ENCODE assay signal across 12 mouse cellular contexts in the genomic region with DNA sequence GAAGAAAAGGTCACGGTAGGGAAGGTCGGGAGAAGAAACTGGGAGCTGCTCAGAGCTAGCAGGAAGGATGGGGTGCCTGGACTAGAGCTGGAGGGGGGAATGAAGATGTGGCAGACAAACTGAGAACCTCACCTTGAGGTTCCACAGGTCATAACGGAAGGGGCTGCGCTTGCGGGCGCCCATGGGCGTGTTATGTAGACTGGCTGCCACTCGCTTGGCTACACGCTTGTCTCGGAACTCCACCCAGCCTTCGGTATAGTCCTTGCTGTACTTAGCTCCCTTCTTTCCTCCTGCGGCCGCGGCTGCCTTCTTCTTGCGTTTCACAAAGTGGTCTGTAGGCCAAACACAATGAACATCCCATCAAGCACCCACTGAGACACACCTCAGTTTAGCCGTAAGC. TPM values are rescaled to one million over a fixed set of nuclear protein-coding genes. Genes with fewer than 3 reads are reported as not detected.
DNase-seq lines count a peak whose midpoint lies in the region; ATAC-seq and TF ChIP-seq lines count a peak whose summit lies in the region.
"Had no signal": no experiment of that assay in that cellular context is flagged by ENCODE, and none has a peak within 500 bp of the region (broad histone marks: within the 10 kb centered on the region; RNA-seq: fewer than 3 reads in every experiment).

No protein-coding gene starts in this region.

- 96% methylated on average over 16 of the region's 16 CpGs for WGBS in forebrain, embryonic 13.5 days
- WGBS in forebrain, postnatal 0 days = 96% methylated on average over 16 of the region's 16 CpGs
- WGBS in hindbrain, postnatal 0 days = 96% methylated on average over 16 of the region's 16 CpGs
- 97% methylated on average over 16 of the region's 16 CpGs for WGBS in neural tube, embryonic 15.5 days

- no peak overlapping the region for H3K27ac ChIP-seq in forebrain, embryonic 13.5 days
- H3K27ac ChIP-seq in forebrain, postnatal 0 days (ENCODE audit: low read depth, low read length) = no peak overlapping the region
- no peak overlapping the region for H3K27ac ChIP-seq in hindbrain, postnatal 0 days
- no peak overlapping the region for H3K27ac ChIP-seq in neural tube, embryonic 15.5 days (replicated peaks)

- peaks cover 12% of the 10 kb centered on the region for H3K4me1 ChIP-seq in forebrain, embryonic 13.5 days
- H3K4me1 ChIP-seq in forebrain, postnatal 0 days (ENCODE audit: insufficient read depth) = 0 out of 2 replicates have a peak, but pooled peaks cover 6% of the 10 kb centered on the region
- H3K4me1 ChIP-seq in megakaryocyte, embryonic 14.5 days = peaks cover 36% of the 10 kb centered on the region
- peaks cover 7% of the 10 kb centered on the region for H3K4me1 ChIP-seq in hindbrain, postnatal 0 days (ENCODE audit: insufficient read depth, low read length)
- peaks cover 37% of the 10 kb centered on the region for H3K4me1 ChIP-seq in neural tube, embryonic 15.5 days

- peak overlapping the region; percentile 70 for H3K4me3 ChIP-seq in forebrain, embryonic 13.5 days
- no peak overlapping the region for H3K4me3 ChIP-seq in forebrain, postnatal 0 days (ENCODE audit: low read depth, low read length)
- peak overlapping the region; percentile 67 for H3K4me3 ChIP-seq in megakaryocyte, embryonic 14.5 days (replicated peaks)
- no peak overlapping the region for H3K4me3 ChIP-seq in hindbrain, postnatal 0 days (ENCODE audit: low read length)
- peak overlapping the region; percentile 72; the same call in 1 of the 2 replicates for H3K4me3 ChIP-seq in neural tube, embryonic 15.5 days (replicated peaks)

- DNase-seq in forebrain, postnatal 0 days = no peak
- no peak for DNase-seq in hindbrain, postnatal 0 days (ENCODE audit: low spot score)
- no peak for DNase-seq in right cerebral cortex, postnatal 36 days (ENCODE audit: low spot score in 2 of 2)
- DNase-seq in retina, embryonic 14.5 days (ENCODE audit: low spot score) = no peak
- DNase-seq: cerebellum, adult 2 months had no signal

- H3K9ac ChIP-seq in forebrain, embryonic 13.5 days = no peak overlapping the region
- H3K9ac ChIP-seq in forebrain, postnatal 0 days = no peak overlapping the region
- H3K9ac ChIP-seq in hindbrain, postnatal 0 days (replicated peaks; ENCODE audit: low read length) = no peak overlapping the region
- H3K9ac ChIP-seq in neural tube, embryonic 15.5 days (replicated peaks) = no peak overlapping the region

- H3K4me2 ChIP-seq in forebrain, embryonic 13.5 days = peak overlapping the region; percentile 77; the same call in 1 of the 2 replicates
- H3K4me2 ChIP-seq in forebrain, postnatal 0 days (ENCODE audit: low read depth) = no peak overlapping the region
- 0 out of 2 replicates have a peak overlapping the region, but pooled peaks have one; percentile 75 for H3K4me2 ChIP-seq in hindbrain, postnatal 0 days (ENCODE audit: low read depth, low read length)
- peak overlapping the region; percentile 83 for H3K4me2 ChIP-seq in neural tube, embryonic 15.5 days

- TF ChIP-seq CTCF in forebrain, postnatal 0 days (IDR thresholded peaks at IDR 0.05; ENCODE audit: low read depth) = no peak
- no peak for TF ChIP-seq CTCF in hindbrain, postnatal 0 days (IDR thresholded peaks at IDR 0.05; ENCODE audit: low read depth)

- no peak for ATAC-seq in forebrain, embryonic 13.5 days
- ATAC-seq in forebrain, postnatal 0 days = no peak
- no peak for ATAC-seq in megakaryocyte, adult 5-6 weeks (ENCODE audit: poor library complexity, severe bottlenecking)
- ATAC-seq in hindbrain, postnatal 0 days = no peak
- no peak for ATAC-seq in neural tube, embryonic 15.5 days (ENCODE audit: low FRiP score)

- no peaks in the 10 kb centered on the region for H3K27me3 ChIP-seq in forebrain, embryonic 13.5 days
- no peaks in the 10 kb centered on the region for H3K27me3 ChIP-seq in forebrain, postnatal 0 days (ENCODE audit: insufficient read depth, low read length)
- no peaks in the 10 kb centered on the region for H3K27me3 ChIP-seq in megakaryocyte, embryonic 14.5 days (replicated peaks)
- no peaks in the 10 kb centered on the region for H3K27me3 ChIP-seq in hindbrain, postnatal 0 days (ENCODE audit: insufficient read depth, low read length)
- H3K27me3 ChIP-seq in neural tube, embryonic 15.5 days (replicated peaks) = no peaks in the 10 kb centered on the region
- H3K27me3 ChIP-seq: CH12.LX had no signal

- H3K36me3 ChIP-seq in forebrain, embryonic 13.5 days (ENCODE audit: poor library complexity, severe bottlenecking) = peaks cover 37% of the 10 kb centered on the region
- peaks cover 35% of the 10 kb centered on the region for H3K36me3 ChIP-seq in forebrain, postnatal 0 days (ENCODE audit: insufficient read depth)
- peaks cover 46% of the 10 kb centered on the region for H3K36me3 ChIP-seq in megakaryocyte, embryonic 14.5 days (replicated peaks; ENCODE audit: low read length)
- H3K36me3 ChIP-seq in hindbrain, postnatal 0 days (ENCODE audit: insufficient read depth, low read length) = peaks cover 19% of the 10 kb centered on the region
- H3K36me3 ChIP-seq in neural tube, embryonic 15.5 days = peaks cover 34% of the 10 kb centered on the region

- H3K9me3 ChIP-seq in forebrain, embryonic 13.5 days (replicated peaks) = no peaks in the 10 kb centered on the region
- no peaks in the 10 kb centered on the region for H3K9me3 ChIP-seq in forebrain, postnatal 0 days (ENCODE audit: low read length)
- no peaks in the 10 kb centered on the region for H3K9me3 ChIP-seq in megakaryocyte, embryonic 14.5 days
- H3K9me3 ChIP-seq in hindbrain, postnatal 0 days (ENCODE audit: low read length) = no peaks in the 10 kb centered on the region
- H3K9me3 ChIP-seq in neural tube, embryonic 15.5 days (replicated peaks) = no peaks in the 10 kb centered on the region

RNA-seq across cellular contexts. Expression of gene Abt1, which starts 1.3 kb away (rescaled TPM):
- 12.4 and 13.4 TPM in 2 replicates for polyA plus RNA-seq in forebrain, embryonic 13.5 days (2015; fragmentation: Nextera tagmentation; extraction: Ambion mirVana)
- total RNA-seq in forebrain, postnatal 0 days (2014; rRNA removed) = 6.5 and 8.2 TPM in 2 replicates
- 7.7 and 8.2 TPM in 2 replicates for polyA plus RNA-seq in forebrain, postnatal 0 days (2015; fragmentation: Nextera tagmentation; extraction: Ambion mirVana)
- polyA plus RNA-seq in megakaryocyte, embryonic 14.5 days (2012; ENCODE audit: insufficient read depth, low replicate concordance) = 1.6 and 7.8 TPM in 2 replicates
- 5.1 and 5.2 TPM in 2 replicates for total RNA-seq in megakaryocyte, adult 5-6 weeks (2015)
- 6.8 and 11.2 TPM in 2 replicates for total RNA-seq in megakaryocyte, adult 5-6 weeks (2017)
- total RNA-seq in hindbrain, postnatal 0 days (2014; rRNA removed) = 5.0 and 5.5 TPM in 2 replicates
- polyA plus RNA-seq in hindbrain, postnatal 0 days (2015; fragmentation: Nextera tagmentation; extraction: Ambion mirVana) = 7.2 and 7.6 TPM in 2 replicates
- polyA plus RNA-seq in neural tube, embryonic 15.5 days (2015; fragmentation: Nextera tagmentation; extraction: Ambion mirVana) = 9.3 and 10.3 TPM in 2 replicates

RNA-seq across cellular contexts. Expression of gene Btn1a1, which starts 43.4 kb away (rescaled TPM):
- polyA plus RNA-seq in forebrain, embryonic 13.5 days (2015; fragmentation: Nextera tagmentation; extraction: Ambion mirVana) = not detected in 2 replicates
- total RNA-seq in forebrain, postnatal 0 days (2014; rRNA removed) = 0.08 and 0.33 TPM in 2 replicates
- 0.12 TPM in 1 of 2 replicates, not detected in the other for polyA plus RNA-seq in forebrain, postnatal 0 days (2015; fragmentation: Nextera tagmentation; extraction: Ambion mirVana)
- not detected in 2 replicates for polyA plus RNA-seq in megakaryocyte, embryonic 14.5 days (2012; ENCODE audit: insufficient read depth, low replicate concordance)
- not detected in 2 replicates for total RNA-seq in megakaryocyte, adult 5-6 weeks (2015)
- total RNA-seq in megakaryocyte, adult 5-6 weeks (2017) = not detected in 2 replicates
- 0.40 and 0.89 TPM in 2 replicates for total RNA-seq in hindbrain, postnatal 0 days (2014; rRNA removed)
- 0.15 and 0.24 TPM in 2 replicates for polyA plus RNA-seq in hindbrain, postnatal 0 days (2015; fragmentation: Nextera tagmentation; extraction: Ambion mirVana)
- 0.15 TPM in 1 of 2 replicates, not detected in the other for polyA plus RNA-seq in neural tube, embryonic 15.5 days (2015; fragmentation: Nextera tagmentation; extraction: Ambion mirVana)
- total RNA-seq: gastrocnemius, adult 18-20 months; left cerebral cortex, postnatal 25 days had no signal

RNA-seq across cellular contexts. Expression of gene Zfp322a, which starts 53.3 kb away (rescaled TPM):
- polyA plus RNA-seq in forebrain, embryonic 13.5 days (2015; fragmentation: Nextera tagmentation; extraction: Ambion mirVana) = 61.4 and 61.8 TPM in 2 replicates
- 32.9 and 35.5 TPM in 2 replicates for total RNA-seq in forebrain, postnatal 0 days (2014; rRNA removed)
- 23.1 and 33.6 TPM in 2 replicates for polyA plus RNA-seq in forebrain, postnatal 0 days (2015; fragmentation: Nextera tagmentation; extraction: Ambion mirVana)
- 0.07 TPM in 1 of 2 replicates, not detected in the other for polyA plus RNA-seq in megakaryocyte, embryonic 14.5 days (2012; ENCODE audit: insufficient read depth, low replicate concordance)
- total RNA-seq in megakaryocyte, adult 5-6 weeks (2015) = 18.8 and 20.3 TPM in 2 replicates
- total RNA-seq in megakaryocyte, adult 5-6 weeks (2017) = 39.8 and 46.7 TPM in 2 replicates
- total RNA-seq in hindbrain, postnatal 0 days (2014; rRNA removed) = 11.9 and 15.7 TPM in 2 replicates
- 29.3 and 30.0 TPM in 2 replicates for polyA plus RNA-seq in hindbrain, postnatal 0 days (2015; fragmentation: Nextera tagmentation; extraction: Ambion mirVana)
- 46.2 and 49.0 TPM in 2 replicates for polyA plus RNA-seq in neural tube, embryonic 15.5 days (2015; fragmentation: Nextera tagmentation; extraction: Ambion mirVana)

Comparison
In these comparisons a context has a peak if more than half of its experiments do, and no peak if none do; other contexts are left out.
1. H3K4me3 ChIP-seq: peak in forebrain, embryonic 13.5 days (single experiment), megakaryocyte, embryonic 14.5 days (single experiment) and neural tube, embryonic 15.5 days (single experiment); none in forebrain, postnatal 0 days (single experiment) and hindbrain, postnatal 0 days (single experiment).
2. RNA of gene Zfp322a, which starts 53.3 kb away (polyA plus RNA-seq): 61.4 to 61.8 TPM in forebrain, embryonic 13.5 days, 46.2 to 49.0 TPM in neural tube, embryonic 15.5 days, 23.1 to 33.6 TPM in forebrain, postnatal 0 days and 29.3 to 30.0 TPM in hindbrain, postnatal 0 days; 0.07 TPM in megakaryocyte, embryonic 14.5 days; every median in the first group is over 10 times any median in the second.